Mouse (Mus musculus): ENCODE results near the gene Map2k1. TPM values are rescaled to one million over a fixed set of nuclear protein-coding genes. Genes with fewer than 3 reads are reported as not detected.
"Not testable (repeated sequence)": the region's sequence is repeated elsewhere in the genome, so short reads cannot be mapped to it uniquely, and the experiment has no call there.

Gene Map2k1
- polyA plus RNA-seq, 1 experiment from 2014 or later = 78.2 TPM

DNA sequence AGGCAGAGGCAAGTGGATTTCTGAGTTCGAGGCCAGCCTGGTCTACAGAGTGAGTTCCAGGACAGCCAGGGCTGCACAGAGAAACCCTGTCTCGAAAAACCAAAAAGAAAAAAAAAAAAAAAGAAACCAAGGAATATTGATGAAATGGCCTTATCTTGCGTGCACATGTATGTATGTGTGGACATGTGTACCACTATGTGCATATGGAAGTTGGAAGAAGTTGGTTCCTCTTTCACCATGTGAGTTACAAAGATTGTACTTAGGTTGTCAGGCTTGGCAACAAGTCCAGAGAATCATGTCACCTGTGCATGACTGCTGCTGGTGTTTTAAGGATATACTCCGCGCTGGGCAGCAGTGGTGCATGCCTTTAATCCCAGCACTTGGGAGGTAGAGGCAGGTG, 70.1 kb downstream of the Map2k1 start:
- ATAC-seq (ENCODE audit: low FRiP score) = not testable (repeated sequence)
- WGBS = 96% methylated on average over 5 of the region's 5 CpGs

DNA sequence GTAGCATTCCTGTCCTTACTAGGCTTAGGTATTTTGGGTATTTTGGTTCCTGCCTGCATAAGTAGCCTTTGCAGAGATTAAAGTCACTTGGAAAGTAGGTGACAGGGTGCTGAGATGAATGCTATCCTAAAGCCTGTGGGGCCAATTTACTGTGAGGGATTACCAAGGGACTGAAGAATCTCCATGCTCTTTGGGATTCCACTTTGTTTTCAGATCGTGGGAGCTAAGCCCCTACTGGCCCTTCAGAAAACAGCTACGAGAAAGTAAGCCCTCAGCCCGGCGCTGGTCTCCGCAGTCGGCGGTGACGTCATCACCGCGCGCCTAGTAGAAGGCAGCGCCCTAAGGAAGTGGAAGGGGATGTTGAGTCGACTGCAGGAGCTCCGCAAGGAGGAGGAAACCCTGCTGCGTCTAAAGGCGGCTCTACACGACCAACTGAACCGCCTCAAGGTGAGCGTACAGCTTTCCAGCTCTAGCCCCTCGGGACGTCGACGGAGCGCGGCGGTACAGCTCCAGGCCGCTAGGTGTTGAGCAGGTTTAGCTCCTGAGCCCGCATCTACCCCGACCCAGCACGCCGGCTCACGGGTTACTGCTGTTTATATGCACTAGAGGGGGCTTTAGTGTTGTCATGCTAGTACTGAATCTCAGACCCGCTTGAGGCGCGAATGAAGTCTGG, 74.3 kb downstream of the Map2k1 start, which contains the start of gene Snapc5:
Gene Snapc5, plus strand, starts transcription at position 301 of the 673 bp plus-strand sequence.
- Histone ChIP-seq H3K27ac (ENCODE audit: low read depth, low read length) (peak within 1 kb of the TSS; percentile 67), H3K27me3 (ENCODE audit: control insufficient read depth, insufficient read depth, low read length) (no peaks in the 10 kb centered on the region), H3K9me3 (ENCODE audit: control insufficient read depth, low read length) (no peaks in the 10 kb centered on the region), H3K9ac (ENCODE audit: low read length) (peak within 1 kb of the TSS; percentile 65), H3K4me1 (ENCODE audit: control insufficient read depth, insufficient read depth, low read length) (peaks cover 13% of the 10 kb centered on the region), H3K36me3 (ENCODE audit: control insufficient read depth, insufficient read depth, low read length) (peaks cover 25% of the 10 kb centered on the region), H3K4me3 (ENCODE audit: low read depth, low read length) (peak within 1 kb of the TSS; percentile 68), H3K4me2 (peak within 1 kb of the TSS; percentile 63)
- peak; percentile 100 for DNase-seq (ENCODE audit: low spot score, missing footprints)
- ATAC-seq (ENCODE audit: low FRiP score) = peak; percentile 96
- WGBS = under 1% methylated on average over 35 of the region's 35 CpGs

More for the DNA sequence above, 70.1 kb downstream of the Map2k1 start:
- not testable (repeated sequence) for H3K9ac ChIP-seq (ENCODE audit: low read length); H3K4me2 ChIP-seq; H3K4me3 ChIP-seq (ENCODE audit: low read depth, low read length); H3K27me3 ChIP-seq (ENCODE audit: control insufficient read depth, insufficient read depth, low read length); H3K4me1 ChIP-seq (ENCODE audit: control insufficient read depth, insufficient read depth, low read length); H3K27ac ChIP-seq (ENCODE audit: low read depth, low read length); H3K9me3 ChIP-seq (ENCODE audit: control insufficient read depth, low read length); H3K36me3 ChIP-seq (ENCODE audit: control insufficient read depth, insufficient read depth, low read length); DNase-seq (ENCODE audit: low spot score, missing footprints)

DNA sequence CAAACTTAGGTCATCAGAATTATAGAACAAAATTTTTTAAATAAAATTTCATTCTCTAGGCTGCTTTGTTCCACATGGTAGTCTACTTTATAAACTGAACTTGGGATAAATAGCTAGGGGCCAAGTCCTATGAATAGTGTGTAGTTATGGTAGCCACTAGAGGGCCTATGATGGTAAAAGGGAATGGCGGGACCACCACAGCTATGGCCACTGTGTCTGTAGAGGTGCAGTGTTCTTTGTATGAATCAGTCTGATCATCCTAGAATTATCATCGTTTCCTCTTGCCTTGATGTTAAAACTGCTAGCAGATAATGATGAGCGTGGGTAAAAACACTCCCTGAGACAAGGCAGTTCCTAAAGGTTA, 74.8 kb downstream of the Map2k1 start:
- peaks cover 25% of the 10 kb centered on the region for H3K36me3 ChIP-seq (ENCODE audit: control insufficient read depth, insufficient read depth, low read length)
- no peak overlapping the region; the same call in 1 of the 2 replicates for H3K9ac ChIP-seq (ENCODE audit: low read length)
- peak overlapping the region; percentile 63; the same call in 1 of the 2 replicates for H3K4me2 ChIP-seq
- H3K27ac ChIP-seq (ENCODE audit: low read depth, low read length) = peak overlapping the region; percentile 67
- H3K4me3 ChIP-seq (ENCODE audit: low read depth, low read length) = no peak overlapping the region; the same call in 1 of the 2 replicates
- H3K27me3 ChIP-seq (ENCODE audit: control insufficient read depth, insufficient read depth, low read length) = no peaks in the 10 kb centered on the region
- ATAC-seq (ENCODE audit: low FRiP score) = peak; percentile 72
- peaks cover 15% of the 10 kb centered on the region for H3K4me1 ChIP-seq (ENCODE audit: control insufficient read depth, insufficient read depth, low read length)
- no peak for DNase-seq (ENCODE audit: low spot score, missing footprints)
- H3K9me3 ChIP-seq (ENCODE audit: control insufficient read depth, low read length) = no peaks in the 10 kb centered on the region
- 43% methylated on average over 3 of the region's 3 CpGs for WGBS

DNA sequence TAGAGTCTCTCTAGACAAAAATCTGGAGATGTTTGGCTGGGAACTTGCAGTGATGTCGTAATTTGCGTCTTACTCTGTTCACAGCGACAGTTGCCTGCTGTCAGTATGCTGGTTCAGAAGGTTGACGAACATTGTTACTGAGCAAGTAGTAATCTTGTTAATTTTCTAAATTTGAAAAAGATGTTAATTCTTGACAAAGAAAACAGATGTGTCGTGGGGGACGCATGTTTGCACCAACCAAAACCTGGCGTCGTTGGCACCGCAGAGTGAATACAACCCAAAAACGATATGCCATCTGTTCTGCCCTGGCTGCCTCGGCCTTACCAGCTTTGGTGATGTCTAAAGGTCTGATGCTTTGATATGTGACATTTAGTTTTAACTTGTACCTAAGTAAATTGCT, 78.1 kb downstream of the Map2k1 start:
- Histone ChIP-seq H3K4me1 (ENCODE audit: control insufficient read depth, insufficient read depth, low read length) (peaks cover 19% of the 10 kb centered on the region), H3K27me3 (ENCODE audit: control insufficient read depth, insufficient read depth, low read length) (no peaks in the 10 kb centered on the region), H3K36me3 (ENCODE audit: control insufficient read depth, insufficient read depth, low read length) (peaks cover 25% of the 10 kb centered on the region), H3K9ac (ENCODE audit: low read length) (no peak overlapping the region), H3K4me2 (no peak overlapping the region), H3K27ac (ENCODE audit: low read depth, low read length) (no peak overlapping the region), H3K4me3 (ENCODE audit: low read depth, low read length) (no peak overlapping the region), H3K9me3 (ENCODE audit: control insufficient read depth, low read length) (no peaks in the 10 kb centered on the region)
- whole genome bisulfite sequencing = 94% methylated on average over 11 of the region's 11 CpGs
- no peak for DNase-seq (ENCODE audit: low spot score, missing footprints)
- no peak for ATAC-seq (ENCODE audit: low FRiP score)

DNA sequence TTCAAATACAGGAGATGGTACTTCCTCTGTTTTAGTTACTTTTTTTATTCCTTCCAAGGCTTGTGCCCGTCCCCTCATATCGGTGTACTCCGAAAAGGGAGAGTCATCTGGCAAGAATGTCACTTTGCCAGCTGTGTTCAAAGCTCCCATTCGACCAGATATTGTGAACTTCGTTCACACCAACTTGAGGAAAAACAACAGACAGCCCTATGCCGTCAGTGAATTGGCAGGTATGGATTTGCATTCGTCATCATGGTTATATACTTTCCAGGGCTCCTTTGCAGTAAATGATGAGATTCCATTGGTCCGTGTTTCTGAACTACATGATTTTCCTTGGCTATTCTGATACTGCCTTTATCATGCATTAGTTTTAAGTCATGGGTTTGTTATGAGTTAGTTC, 78.7 kb downstream of the Map2k1 start:
- WGBS = 77% methylated on average over 8 of the region's 8 CpGs
- no peak overlapping the region for H3K9ac ChIP-seq (ENCODE audit: low read length)
- H3K36me3 ChIP-seq (ENCODE audit: control insufficient read depth, insufficient read depth, low read length) = peaks cover 25% of the 10 kb centered on the region

DNA sequence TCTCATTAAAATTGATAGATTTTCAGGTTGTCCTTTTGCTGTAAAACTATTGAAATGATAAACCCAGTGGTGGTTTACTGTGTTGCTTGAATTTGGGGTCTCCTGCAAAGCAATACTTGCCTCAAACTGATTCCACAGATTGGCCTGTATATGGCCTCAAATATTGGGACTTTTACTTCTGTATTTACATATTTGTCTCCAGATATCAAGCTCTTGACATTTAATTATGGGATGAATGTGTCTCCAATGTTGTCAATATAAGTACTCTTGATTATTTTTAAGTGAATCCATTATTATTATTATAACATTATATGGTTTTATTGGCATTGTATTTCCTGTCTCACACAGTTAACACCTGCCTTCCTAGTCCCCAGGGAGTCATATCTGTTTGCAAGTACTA, 79.1 kb downstream of the Map2k1 start:
- no peak for DNase-seq (ENCODE audit: low spot score, missing footprints)
- Histone ChIP-seq H3K36me3 (ENCODE audit: control insufficient read depth, insufficient read depth, low read length) (peaks cover 25% of the 10 kb centered on the region), H3K9me3 (ENCODE audit: control insufficient read depth, low read length) (no peaks in the 10 kb centered on the region), H3K27ac (ENCODE audit: low read depth, low read length) (no peak overlapping the region), H3K9ac (ENCODE audit: low read length) (peak overlapping the region; percentile 95), H3K4me3 (ENCODE audit: low read depth, low read length) (peak overlapping the region; percentile 97), H3K27me3 (ENCODE audit: control insufficient read depth, insufficient read depth, low read length) (no peaks in the 10 kb centered on the region), H3K4me2 (peak overlapping the region; percentile 75), H3K4me1 (ENCODE audit: control insufficient read depth, insufficient read depth, low read length) (peaks cover 13% of the 10 kb centered on the region)
- no peak for ATAC-seq (ENCODE audit: low FRiP score)

More for the DNA sequence above, 78.7 kb downstream of the Map2k1 start:
- Histone ChIP-seq H3K27me3 (ENCODE audit: control insufficient read depth, insufficient read depth, low read length) (no peaks in the 10 kb centered on the region), H3K9me3 (ENCODE audit: control insufficient read depth, low read length) (no peaks in the 10 kb centered on the region), H3K4me2 (peak overlapping the region; percentile 75), H3K4me1 (ENCODE audit: control insufficient read depth, insufficient read depth, low read length) (peaks cover 16% of the 10 kb centered on the region), H3K4me3 (ENCODE audit: low read depth, low read length) (peak overlapping the region; percentile 97; the same call in 1 of the 2 replicates), H3K27ac (ENCODE audit: low read depth, low read length) (no peak overlapping the region)
- no peak for ATAC-seq (ENCODE audit: low FRiP score)
- no peak for DNase-seq (ENCODE audit: low spot score, missing footprints)

DNA sequence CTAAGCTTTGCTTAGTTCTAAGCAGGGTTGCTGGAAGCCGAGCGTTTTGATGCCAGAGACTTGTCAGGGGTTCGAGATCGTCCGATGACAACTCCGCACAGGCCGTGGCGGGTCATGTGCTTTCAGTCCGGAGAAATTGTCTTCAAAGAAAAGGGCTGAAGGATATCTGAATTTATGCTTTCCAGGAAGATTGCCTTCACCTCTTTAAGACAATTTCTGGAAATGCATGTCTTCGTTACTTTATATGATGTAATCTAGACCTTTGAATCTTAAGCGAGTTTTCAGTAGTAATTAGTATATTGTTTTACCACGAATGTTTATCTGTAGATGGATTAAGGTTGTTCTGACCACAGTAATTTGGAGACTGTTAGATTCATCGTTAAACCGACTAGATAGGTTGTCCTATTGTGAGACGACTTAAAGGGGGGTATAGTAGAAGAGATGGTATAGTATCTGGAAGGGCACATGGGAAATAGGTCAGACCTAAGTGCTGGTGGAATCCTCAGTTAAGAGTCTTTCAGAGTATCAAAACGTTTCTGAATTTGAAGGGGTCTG, 79.7 kb downstream of the Map2k1 start:
- Histone ChIP-seq H3K27ac (ENCODE audit: low read depth, low read length) (peak overlapping the region; percentile 85; the same call in 1 of the 2 replicates), H3K27me3 (ENCODE audit: control insufficient read depth, insufficient read depth, low read length) (no peaks in the 10 kb centered on the region), H3K4me1 (ENCODE audit: control insufficient read depth, insufficient read depth, low read length) (peaks cover 13% of the 10 kb centered on the region), H3K9me3 (ENCODE audit: control insufficient read depth, low read length) (no peaks in the 10 kb centered on the region), H3K36me3 (ENCODE audit: control insufficient read depth, insufficient read depth, low read length) (peaks cover 25% of the 10 kb centered on the region), H3K9ac (ENCODE audit: low read length) (peak overlapping the region; percentile 95), H3K4me2 (peak overlapping the region; percentile 75), H3K4me3 (ENCODE audit: low read depth, low read length) (peak overlapping the region; percentile 97)
- DNase-seq (ENCODE audit: low spot score, missing footprints) = peak; percentile 91
- WGBS = under 1% methylated on average over 16 of the region's 16 CpGs
- no peak for ATAC-seq (ENCODE audit: low FRiP score)

DNA sequence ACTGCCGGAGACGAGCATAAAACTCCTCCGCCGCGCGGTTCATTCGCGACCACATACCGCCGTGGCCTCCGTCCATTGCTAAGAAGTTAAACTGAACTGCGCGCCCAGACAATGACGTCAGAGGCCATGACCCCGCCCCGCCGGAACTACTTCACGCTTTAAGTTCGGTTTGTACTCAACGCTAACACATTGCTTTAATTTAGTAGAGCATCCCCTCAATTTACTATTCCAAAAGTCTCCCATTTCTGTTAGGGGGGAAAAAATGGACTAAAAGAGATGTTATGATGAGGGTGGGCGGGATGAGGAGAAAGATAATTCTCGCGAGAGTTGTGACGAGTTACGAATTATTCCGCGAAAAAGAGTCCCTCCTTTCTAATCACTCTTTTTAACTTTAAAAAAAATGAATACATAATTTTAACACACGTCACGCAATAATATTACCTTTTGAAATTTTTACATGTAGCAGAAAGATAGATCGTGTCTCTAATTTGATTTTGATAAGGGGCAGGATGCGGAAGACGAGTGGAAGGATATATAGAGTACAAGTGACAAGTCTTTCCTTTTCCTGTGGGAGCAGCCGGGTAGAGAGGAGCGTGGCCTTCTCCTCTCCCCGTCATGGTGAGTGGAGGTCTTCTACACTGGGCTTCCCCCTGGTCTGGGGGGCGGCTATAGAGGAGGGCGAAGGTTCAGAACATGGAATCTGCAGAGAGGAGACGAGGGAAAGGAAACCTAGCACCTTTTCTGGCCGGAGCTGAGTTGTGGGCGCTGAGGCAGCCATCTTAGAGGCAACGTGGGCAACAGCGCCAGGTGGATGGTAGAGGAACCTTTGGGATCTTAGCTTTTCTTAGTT, 80.4 kb downstream of the Map2k1 start, which contains the start of the genes Zwilch and Rpl4:
Gene Zwilch, minus strand, starts transcription at position 289 of the 850 bp plus-strand sequence.
Gene Rpl4, plus strand, starts transcription at position 560 of the 850 bp plus-strand sequence.
- Histone ChIP-seq H3K27ac (ENCODE audit: low read depth, low read length) (peak within 1 kb of the TSS; percentile 85), H3K27me3 (ENCODE audit: control insufficient read depth, insufficient read depth, low read length) (no peaks in the 10 kb centered on the region), H3K4me2 (peak within 1 kb of the TSS; percentile 75), H3K4me1 (ENCODE audit: control insufficient read depth, insufficient read depth, low read length) (peaks cover 13% of the 10 kb centered on the region), H3K9me3 (ENCODE audit: control insufficient read depth, low read length) (no peaks in the 10 kb centered on the region), H3K9ac (ENCODE audit: low read length) (peak within 1 kb of the TSS; percentile 95), H3K4me3 (ENCODE audit: low read depth, low read length) (peak within 1 kb of the TSS; percentile 97), H3K36me3 (ENCODE audit: control insufficient read depth, insufficient read depth, low read length) (peaks cover 25% of the 10 kb centered on the region)
- under 1% methylated on average over 42 of the region's 42 CpGs for WGBS
- DNase-seq (ENCODE audit: low spot score, missing footprints) (peak; percentile 100), ATAC-seq (ENCODE audit: low FRiP score) (peak; percentile 85)
